ENCODE assay signal across 9 mouse cellular contexts in the genomic region with DNA sequence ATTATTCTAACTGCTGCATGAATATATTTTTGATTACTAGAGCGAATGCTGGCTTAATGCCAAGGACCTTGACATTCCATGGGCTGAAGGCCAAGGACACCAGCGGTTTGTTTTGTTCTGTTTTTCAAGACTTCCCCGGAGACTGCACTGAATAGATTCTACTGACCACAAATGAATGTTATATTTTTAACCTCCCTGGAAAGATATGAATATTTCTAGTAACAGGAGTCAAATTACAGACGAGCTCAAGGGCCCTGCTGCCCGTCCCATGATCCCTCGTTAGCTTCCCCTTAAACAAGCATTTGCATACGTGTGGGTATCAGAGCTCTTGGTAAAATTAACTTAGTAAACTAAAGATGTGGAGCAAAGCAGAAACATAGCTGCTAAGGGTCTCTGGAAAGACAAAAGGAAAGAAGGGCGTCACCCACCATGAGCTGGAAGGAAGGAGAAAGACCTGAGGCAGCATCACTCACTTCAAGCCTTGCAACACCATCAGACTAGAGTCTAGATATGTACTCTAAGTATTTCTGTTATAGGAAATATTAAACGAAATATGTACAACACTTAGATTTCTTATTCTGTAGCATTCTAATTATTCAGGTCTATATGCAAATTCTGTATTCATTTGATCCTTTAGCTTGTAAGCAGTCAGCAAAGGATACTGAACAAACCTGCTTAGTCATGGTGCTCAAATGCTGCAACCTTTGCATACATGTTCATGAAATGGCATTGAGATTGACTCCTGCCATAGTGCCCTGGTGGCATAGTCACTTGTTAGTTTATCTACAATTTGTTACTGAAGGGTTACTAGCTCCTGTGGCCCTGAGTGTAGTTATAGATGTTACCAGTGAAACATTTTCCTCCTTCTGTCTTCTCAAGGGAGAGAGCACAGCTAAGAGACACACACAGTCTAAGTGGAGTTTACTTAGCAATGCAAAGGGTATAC. TPM values are rescaled to one million over a fixed set of nuclear protein-coding genes. Genes with fewer than 3 reads are reported as not detected.
A peak's percentile ranks its signal among the peaks of the same experiment; 100 is the strongest.
DNase-seq lines count a peak whose midpoint lies in the region; ATAC-seq and TF ChIP-seq lines count a peak whose summit lies in the region.
"Had no signal": no experiment of that assay in that cellular context is flagged by ENCODE, and none has a peak within 500 bp of the region (broad histone marks: within the 10 kb centered on the region; RNA-seq: fewer than 3 reads in every experiment).

No protein-coding gene starts in this region.

- H3K27ac ChIP-seq in kidney, adult 2 months (ENCODE audit: insufficient read depth, low read depth, low read length) = no peak overlapping the region
- peak overlapping the region; percentile 86 for H3K27ac ChIP-seq in heart, embryonic 12.5 days (ENCODE audit: poor library complexity, severe bottlenecking)
- H3K27ac ChIP-seq: embryonic facial prominence, embryonic 13.5 days had no signal

- no peaks in the 10 kb centered on the region; the same call in 1 of the 2 replicates for H3K4me1 ChIP-seq in kidney, adult 2 months (ENCODE audit: control insufficient read depth, insufficient read depth, low read length)
- H3K4me1 ChIP-seq in heart, embryonic 12.5 days (replicated peaks) = peaks cover 19% of the 10 kb centered on the region

- DNase-seq in kidney, adult 2 months = peak; percentile 44
- DNase-seq in kidney, adult 18-20 months = no peak
- peak; percentile 72 for DNase-seq in adipocyte (ENCODE audit: low spot score)
- peak; percentile 53 for DNase-seq in lung, postnatal 14 days
- no peak for DNase-seq in layer of hippocampus, adult 18-20 months (ENCODE audit: low spot score in 2 of 2)
- DNase-seq in cerebellum, adult 8-10 months = no peak
- no peak for DNase-seq in T-cell, adult 2 months (ENCODE audit: low spot score)

- H3K27me3 ChIP-seq in kidney, adult 2 months (replicated peaks; ENCODE audit: control insufficient read depth, insufficient read depth, low read length) = no peaks in the 10 kb centered on the region
- no peaks in the 10 kb centered on the region for H3K27me3 ChIP-seq in heart, embryonic 12.5 days (replicated peaks)
- H3K27me3 ChIP-seq: embryonic facial prominence, embryonic 13.5 days had no signal

- TF ChIP-seq CTCF in kidney, adult 2 months (conservative IDR thresholded peaks at IDR 0.05; ENCODE audit: insufficient read depth, insufficient read length, low read depth, low read length) = no peak

- H3K36me3 ChIP-seq in kidney, adult 2 months (ENCODE audit: control insufficient read depth, insufficient read depth, low read length) = no peaks in the 10 kb centered on the region
- H3K36me3 ChIP-seq in heart, embryonic 12.5 days = no peaks in the 10 kb centered on the region
- H3K36me3 ChIP-seq: embryonic facial prominence, embryonic 13.5 days had no signal

- peak; percentile 18; the same call in 1 of the 2 replicates for ATAC-seq in heart, embryonic 12.5 days (ENCODE audit: insufficient number of reproducible peaks, low FRiP score)

- H3K4me3 ChIP-seq in kidney, adult 2 months (ENCODE audit: insufficient read depth, low read depth, low read length) = no peak overlapping the region
- H3K4me3 ChIP-seq in heart, embryonic 12.5 days = no peak overlapping the region
- H3K4me3 ChIP-seq: embryonic facial prominence, embryonic 13.5 days had no signal

- WGBS in kidney, adult 2 months = 32% methylated on average over 9 of the region's 9 CpGs
- WGBS in heart, embryonic 12.5 days = 27% methylated on average over 9 of the region's 9 CpGs

- H3K9ac ChIP-seq in heart, embryonic 12.5 days = no peak overlapping the region
- H3K9ac ChIP-seq: embryonic facial prominence, embryonic 13.5 days had no signal

- H3K9me3 ChIP-seq in heart, embryonic 12.5 days (replicated peaks) = peaks cover 5% of the 10 kb centered on the region

- peak overlapping the region; percentile 22; the same call in 1 of the 2 replicates for H3K4me2 ChIP-seq in heart, embryonic 12.5 days
- H3K4me2 ChIP-seq: embryonic facial prominence, embryonic 13.5 days had no signal

- no peak for TF ChIP-seq POLR2A in kidney, adult 2 months (IDR thresholded peaks at IDR 0.05; ENCODE audit: low read depth, low read length)

RNA-seq across cellular contexts. Expression of a gene that starts 23.0 kb away (rescaled TPM):
- 3.2 and 4.4 TPM in 2 replicates for polyA plus RNA-seq in kidney, adult 2 months (2012; rRNA removed)
- 51.5 and 51.7 TPM in 2 replicates for polyA plus RNA-seq in heart, embryonic 12.5 days (2016; fragmentation: Nextera tagmentation; extraction: Ambion mirVana)
- total RNA-seq in layer of hippocampus, adult 18-20 months (2021) = 10 to 100 TPM; 25.9 to 26.8 TPM

RNA-seq across cellular contexts. Expression of a gene that starts 46.9 kb away (rescaled TPM):
- polyA plus RNA-seq in kidney, adult 2 months (2012; rRNA removed) = 6.5 and 7.7 TPM in 2 replicates
- 48.4 and 51.1 TPM in 2 replicates for polyA plus RNA-seq in heart, embryonic 12.5 days (2016; fragmentation: Nextera tagmentation; extraction: Ambion mirVana)
- total RNA-seq in layer of hippocampus, adult 18-20 months (2021) = 10 to 100 TPM; 87.9 to 91.3 TPM

Comparison
In these comparisons a context has a peak if more than half of its experiments do, and no peak if none do; other contexts are left out.
1. DNase-seq: peak in kidney, adult 2 months (single experiment), adipocyte (single experiment) and lung, postnatal 14 days (single experiment); none in kidney, adult 18-20 months (single experiment), layer of hippocampus, adult 18-20 months (0 of 2), cerebellum, adult 8-10 months (single experiment) and T-cell, adult 2 months (single experiment).